Mouse (Mus musculus) layer of hippocampus, postnatal 10 days (tissue): Measurements from ENCODE around the gene Nalcn. TPM values are rescaled to one million over a fixed set of nuclear protein-coding genes. Genes with fewer than 3 reads are reported as not detected.
A peak's percentile ranks its signal among the peaks of the same experiment; 100 is the strongest.

Source experiments
- DNase-seq, 2 experiments: peaks; one replicate each; pipeline ENCODE4 v3.0.0; 2021; ENCODE audit warnings: low spot score in 2 of 2
- total RNA-seq, 2 experiments: library from RNA; stranded (reverse); gene quantifications; 2 replicates each; pipeline ENCODE4 v1.2.3; 2021

The Nalcn gene
- total RNA-seq, 2 experiments from 2014 or later = 58.0 to 60.8 TPM

DNA sequence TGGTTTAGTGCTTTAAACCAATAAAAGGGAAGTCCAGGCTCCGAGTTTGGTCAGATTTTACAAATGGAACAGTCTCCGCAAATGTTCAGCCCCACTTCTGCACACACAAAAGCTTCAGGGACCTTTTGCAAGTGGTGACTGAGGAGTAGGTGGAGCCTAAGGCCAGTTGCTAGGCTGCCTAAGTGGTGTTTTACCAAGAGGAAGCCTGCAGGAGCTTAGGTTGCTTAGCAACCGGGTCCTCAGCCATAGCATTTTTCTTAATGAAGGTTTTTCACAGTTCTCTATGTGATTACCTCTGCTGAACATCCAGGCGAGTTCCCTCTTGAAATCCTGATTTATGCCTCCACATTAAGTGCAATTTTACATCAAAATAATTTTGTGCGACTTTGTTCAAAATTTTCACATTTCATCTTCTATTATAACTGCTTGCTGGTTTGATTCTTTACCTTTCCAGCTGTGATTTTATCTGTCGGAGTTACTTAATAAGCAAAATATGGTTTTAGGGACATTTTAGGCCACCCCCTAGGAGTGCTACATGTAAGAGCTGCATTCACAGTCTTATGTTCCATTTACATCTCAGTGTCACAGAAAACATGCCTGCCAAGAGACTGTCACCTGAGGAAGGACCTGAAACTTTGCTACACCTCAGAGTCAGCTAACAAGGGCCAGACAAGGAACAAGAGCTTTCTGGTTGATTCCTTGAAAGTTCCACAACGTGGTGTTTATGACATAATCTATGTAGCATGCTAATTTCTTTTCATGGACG is 113.4 kb downstream of the Nalcn start:
- DNase-seq = peak; percentile 26 to 49

DNA sequence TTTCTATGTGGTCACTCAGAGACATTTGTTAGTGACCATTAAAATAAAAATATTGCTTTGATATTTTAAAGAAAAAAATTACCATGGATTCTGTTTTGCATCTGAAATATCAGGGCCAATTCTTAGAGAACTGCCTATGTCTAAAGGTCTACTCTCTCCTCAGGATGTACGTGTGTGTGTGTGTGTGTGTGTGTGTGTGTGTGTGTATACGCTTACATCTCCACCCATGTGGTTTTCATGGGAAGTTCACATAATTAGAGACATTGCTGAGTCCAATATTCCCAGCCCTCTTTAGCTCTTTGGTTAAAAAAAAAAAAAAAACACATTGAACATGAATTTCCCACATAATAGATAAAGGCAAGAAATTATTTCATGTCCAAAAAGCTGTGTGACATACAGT is 114.0 kb downstream of the Nalcn start:
- no peak for DNase-seq

DNA sequence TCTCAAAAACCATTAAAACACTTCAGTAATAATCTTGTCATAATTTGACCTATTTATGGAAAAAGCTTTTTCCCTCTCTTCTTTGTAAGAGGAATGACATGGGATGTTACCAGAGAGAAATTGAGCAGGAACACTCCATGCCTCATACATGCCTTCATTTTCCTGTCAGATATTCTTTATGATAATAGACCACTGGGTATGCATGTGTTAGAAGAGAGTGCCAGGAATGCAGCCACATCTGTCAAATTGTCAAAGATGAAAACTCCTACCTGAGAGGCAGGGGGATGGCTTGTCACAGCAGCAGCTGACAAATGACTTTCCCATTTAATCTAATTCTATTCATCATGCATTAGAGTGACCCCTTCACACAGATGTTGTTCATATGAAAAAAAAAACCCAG is 131.4 kb downstream of the Nalcn start:
- no peak for DNase-seq

DNA sequence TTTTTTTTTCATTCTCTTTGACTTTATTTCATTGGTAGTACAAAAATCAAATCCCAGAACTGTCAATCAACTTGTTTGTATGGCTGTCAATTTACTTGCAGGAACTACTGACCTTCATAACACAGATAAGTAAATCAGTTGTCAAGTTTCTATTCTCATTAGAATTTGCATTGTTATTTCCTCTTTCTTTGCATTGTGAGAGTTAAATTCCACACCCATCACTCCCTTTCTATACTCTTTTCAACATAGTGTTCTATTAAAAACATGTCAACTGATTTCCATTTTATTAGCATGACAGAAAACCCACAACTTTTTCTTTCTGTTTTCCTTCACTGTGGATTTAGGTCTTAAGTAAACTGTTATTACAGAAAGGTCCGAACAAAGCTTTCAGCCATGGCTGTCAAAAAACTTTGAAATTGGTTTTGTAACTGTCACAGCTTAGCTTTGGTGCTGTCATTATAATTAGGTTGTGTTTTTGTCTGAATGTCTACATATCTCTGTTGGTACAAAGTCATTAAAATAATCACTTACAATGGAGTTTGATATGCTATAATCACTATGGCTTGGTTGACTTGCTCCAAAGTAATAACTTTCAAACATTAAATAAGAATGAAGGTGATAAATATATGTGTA is 138.3 kb downstream of the Nalcn start:
- no peak for DNase-seq

DNA sequence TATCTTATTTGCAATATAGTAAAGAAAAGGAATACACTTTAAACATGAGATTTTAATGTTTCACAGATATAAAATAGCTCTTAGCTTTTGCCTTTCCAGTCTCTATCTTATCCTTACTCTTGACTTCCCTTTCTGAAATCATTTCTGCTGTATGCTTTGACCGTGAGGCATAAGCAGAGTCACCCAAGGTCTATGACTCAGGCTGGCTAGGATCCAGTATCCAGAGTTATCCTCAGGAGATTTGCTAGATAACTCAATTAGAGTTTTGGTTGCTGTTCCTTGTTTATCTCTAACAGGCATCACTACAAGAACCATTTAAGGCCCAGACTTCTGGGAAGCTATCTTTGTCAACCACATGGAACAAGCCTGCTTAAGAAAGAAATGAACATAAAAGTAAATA is 164.9 kb downstream of the Nalcn start:
- no peak for DNase-seq

DNA sequence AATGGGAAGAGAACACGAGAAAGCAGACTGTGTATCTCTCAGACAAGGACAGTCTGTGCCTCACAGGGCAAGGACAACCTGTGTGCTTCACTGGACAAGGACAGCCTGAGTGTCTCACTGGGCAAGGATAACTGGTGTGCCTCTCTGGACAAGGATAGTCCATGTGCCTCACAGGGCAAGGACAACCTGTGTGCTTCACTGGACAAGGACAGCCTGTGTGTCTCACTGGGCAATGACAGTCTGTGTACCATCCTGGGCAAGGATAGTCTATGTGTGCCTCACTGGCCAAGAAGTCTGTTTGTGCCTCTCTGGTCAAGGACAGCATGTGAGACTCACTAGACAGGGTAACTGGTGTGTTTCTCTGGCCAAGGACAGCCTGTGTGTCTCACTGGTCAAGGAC is 180.9 kb downstream of the Nalcn start:
- no peak for DNase-seq

DNA sequence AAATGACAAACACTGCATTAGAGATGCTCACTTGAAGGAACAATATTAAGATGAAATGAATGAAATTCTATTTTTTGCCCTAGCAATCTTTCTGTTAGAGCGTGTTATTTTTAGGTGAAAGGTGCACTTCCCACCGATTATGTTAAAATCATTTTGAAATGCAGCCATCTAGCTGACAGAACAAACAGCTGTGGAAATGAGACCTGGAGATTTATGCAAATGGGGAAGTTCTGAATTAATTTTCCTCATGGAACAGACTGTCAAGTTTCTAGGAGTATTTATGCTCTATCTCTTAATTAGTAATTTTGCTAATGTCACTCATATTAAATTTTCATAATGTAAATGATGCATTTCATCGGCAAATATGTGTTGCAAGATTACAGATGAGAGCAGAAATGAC is 191.4 kb downstream of the Nalcn start:
- no peak for DNase-seq

DNA sequence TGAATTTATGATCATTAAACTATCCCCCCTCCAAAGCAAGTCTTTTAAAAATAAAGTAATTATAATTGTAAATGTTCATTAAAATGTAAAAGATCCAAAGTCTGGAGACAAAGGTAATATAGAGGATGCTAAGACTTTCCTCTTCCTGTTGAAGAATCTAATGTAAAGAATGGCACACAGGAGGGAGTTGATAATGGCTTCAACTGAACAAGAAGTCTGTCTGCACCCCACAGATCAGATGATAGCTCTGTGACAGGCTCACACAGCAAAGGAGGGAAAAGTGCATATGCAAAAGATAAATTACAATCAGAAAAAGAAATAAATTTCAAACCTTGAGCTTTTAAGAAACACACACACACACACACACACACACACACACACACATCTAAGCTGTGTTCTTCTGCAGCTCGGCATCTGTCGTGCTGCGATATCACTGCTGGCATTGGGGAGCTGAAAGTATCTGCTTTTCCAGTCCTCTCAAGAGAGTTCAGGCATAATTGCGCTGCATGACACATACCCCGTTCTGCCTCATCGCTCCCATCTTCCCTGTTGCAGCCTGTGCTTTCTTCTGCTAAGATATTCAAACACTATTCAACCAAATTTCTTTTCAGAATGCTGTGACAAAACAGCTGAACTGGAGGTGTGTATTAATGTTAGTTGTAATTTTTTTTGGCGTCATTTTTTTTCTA is 250.6 kb downstream of the Nalcn start:
- DNase-seq = peak; percentile 17 to 32

DNA sequence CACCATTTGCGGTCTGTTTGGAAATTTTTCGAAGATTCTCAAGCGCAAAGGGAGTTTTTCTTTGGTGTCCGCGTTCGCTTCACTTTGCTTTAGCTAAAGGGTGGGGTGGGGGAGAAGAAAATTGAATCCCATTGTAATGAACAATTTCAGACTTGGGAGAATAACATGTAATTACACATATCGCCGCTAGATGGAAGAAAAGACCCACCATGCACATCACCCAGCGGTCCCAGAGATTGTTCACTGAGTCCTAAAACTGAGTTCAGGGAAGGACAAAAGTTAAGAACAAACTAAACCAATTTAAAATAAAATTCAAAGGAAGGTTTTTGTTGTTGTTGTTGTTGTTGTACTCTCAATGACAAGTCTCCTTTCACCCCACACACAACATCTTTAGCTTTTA is 255.4 kb downstream of the Nalcn start:
- DNase-seq = peak; percentile 16 to 28

DNA sequence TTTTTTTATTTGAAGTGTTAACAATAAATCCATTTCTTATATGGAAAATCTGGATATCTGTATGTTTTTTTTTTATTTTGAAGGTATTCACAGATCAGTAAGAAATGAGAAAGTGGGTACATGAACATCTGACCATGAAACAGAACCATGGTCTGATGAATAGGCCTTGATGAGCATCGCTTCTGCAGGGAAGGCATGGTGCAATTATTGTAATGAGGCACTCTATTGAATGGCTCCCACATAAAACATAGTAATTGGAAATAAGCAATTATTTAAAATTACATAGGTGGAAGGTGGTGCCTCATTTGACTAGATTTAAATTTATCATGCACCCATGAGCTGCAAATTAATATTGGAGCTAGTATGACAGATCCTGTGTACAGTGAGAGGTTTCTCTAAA is 267.3 kb downstream of the Nalcn start:
- no peak for DNase-seq

DNA sequence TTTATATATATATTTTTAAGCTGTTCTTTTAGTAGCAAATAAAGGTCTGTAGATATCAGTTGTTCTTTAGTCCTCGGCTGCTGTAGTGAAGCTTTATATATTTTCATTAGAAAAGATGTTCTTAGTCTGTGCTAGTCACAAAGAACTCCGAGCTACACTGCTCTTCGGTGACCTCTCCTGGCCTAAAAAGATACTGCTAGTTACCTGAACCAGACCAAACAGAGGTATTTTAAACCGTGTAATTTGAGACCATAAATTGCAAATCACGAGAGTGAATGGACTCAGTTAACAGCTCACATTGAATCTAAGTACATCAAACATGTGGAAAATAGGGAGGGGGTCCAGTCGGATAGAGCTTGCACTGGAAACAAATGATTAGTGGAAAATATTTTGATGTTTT is 274.0 kb downstream of the Nalcn start:
- peak; percentile 31 to 53 for DNase-seq

DNA sequence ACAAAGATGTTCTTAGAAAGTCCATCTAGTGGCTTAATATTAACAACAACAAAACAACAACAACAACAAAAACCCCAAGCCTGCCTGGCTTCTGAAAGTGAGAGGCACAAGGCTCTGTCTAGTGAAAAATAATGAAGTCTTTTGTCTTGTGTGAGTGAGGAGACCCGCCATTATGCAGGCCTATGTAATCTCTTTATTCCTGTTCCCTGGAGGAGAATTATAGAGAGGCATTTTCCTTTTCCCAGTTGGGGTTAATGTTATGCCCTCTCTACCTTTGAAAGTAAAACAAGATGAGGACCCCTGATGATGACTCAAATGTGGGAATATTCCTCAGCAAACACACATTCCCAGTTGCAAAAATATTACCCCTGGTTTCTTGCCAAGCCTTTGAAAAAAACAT is 295.1 kb downstream of the Nalcn start:
- DNase-seq = no peak

DNA sequence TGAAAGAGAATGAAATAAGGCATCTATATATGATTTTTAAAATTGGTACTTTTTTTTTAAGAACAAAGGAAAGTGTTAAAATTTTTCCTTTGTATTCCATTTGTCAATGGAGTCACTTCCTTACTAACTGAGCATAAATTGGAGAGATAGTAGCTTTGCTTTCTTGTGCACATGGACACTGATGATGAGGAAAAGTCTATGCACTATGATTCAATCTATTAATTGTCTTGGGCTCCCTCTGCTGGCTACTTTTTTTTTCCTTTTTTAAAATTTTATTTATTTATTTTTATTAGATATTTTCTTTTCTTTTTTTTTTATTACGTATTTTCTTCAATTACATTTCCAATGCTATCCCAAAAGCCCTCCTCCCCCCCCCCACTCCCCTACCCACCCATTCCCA is 312.6 kb downstream of the Nalcn start:
- no peak for DNase-seq

DNA sequence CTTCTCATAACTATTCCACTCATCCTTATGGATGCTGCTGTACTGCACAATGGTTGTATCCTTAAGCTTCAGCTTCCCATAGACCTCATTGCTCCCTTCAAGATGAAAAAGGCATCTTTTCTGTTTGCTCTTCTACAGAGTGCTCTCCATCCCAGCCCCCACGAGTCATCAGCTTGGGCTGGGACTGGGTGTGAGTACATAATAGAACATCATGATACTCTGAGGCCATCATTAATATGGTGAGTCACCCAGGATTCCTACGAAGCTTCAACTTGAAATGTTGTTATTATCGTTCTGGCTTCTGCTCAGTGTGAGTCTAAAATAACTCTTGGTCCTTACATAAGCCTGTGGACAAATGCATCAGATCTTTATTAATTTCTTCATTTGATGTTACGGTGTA is 314.6 kb downstream of the Nalcn start:
- DNase-seq = no peak

DNA sequence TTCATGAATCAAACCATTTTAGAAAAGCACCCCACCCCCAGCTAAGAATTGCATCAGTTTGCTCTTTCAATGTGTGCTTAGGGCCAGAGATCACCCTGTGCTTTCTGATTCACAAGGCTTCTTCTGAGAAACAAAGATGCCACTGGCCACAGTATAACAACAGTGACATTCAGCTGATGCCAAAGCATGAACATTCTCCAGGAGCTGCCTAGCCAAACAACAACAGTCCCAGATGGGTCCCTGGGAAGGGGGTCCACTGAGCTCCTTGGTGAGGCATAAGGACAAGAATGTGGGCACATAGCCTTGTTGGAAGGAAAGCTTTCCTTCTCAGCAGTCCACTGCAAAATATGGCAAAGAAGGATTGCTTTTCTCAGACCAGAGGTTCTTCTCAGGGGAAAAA is 330.9 kb downstream of the Nalcn start:
- peak; percentile 12 to 25 for DNase-seq

DNA sequence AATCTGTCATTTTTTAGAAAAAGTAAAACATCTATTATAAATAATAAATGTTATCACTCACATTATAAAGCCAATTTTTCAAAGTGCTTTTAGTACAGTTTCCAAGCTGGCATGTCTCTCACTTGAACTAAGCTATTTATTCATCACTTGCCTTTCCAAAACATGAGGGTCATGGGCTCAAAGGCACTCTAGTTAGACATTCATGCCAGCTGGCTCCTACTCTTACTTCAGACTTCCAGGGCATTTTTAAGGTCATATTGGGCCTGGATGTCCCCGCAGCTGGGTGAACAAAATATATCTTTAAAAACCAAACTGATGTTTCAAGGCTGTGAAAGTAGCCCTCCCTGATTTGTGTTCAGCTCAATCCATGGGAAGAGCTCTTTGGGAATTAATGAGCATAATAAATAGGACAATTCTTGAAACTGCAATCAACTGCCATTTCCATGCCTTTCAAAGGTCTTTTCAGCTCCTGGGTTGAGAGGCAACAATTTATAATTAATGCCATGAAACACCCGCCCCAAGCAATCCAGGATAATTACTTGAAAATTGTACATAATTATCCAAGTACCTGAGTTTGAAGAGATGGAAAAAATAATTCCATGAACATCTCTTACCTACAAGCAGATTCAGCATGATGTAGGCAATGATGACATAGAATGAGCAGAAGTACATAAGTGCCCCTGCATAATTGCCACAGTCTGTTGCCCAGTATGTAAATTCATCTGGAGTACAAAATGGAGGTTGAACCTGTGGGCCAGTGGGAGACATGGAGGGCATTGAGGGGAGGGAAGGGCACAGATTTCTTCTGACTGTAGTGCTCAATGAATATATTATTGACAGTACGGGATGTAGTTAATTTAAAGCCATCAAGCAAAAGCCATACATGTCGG is 335.6 kb downstream of the Nalcn start:
- DNase-seq = no peak

DNA sequence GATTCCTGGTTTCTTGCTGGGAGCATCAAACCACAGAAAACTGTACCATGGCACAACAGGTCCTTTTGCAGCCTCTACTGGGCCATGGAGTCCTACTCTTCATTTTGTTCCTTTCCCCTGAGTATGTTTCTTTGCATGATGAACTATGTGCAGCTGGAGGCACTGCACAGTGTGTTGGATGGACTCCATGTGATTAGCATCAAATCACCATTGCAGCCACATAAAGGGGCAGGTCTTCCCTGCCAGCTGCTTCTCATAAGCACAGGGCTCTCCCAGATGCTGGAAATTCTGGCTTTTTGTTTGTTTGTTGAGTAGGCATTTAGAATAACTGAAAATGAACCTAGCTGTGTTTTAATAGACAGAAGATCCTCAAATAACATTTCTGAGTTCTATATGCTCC is 344.8 kb downstream of the Nalcn start:
- no peak for DNase-seq

DNA sequence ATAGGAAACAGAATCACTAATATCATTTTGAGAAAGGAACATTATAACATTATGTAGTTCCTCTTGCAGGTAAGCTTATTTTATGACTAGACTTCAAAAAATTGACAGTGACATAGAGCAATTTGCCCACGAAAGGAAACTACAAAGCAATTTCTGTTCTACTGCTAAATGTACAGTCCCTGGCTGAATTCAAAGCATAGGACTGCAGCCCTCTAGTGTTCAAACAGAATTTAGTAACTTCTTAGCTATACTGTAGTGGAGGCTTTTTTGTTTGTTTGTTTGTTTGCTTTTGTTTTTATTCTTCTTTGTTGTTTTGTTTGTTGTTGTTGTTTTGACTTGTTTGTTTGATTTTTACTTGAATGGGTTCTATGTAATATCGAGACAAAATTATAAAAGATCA is 354.8 kb downstream of the Nalcn start:
- no peak for DNase-seq

DNA sequence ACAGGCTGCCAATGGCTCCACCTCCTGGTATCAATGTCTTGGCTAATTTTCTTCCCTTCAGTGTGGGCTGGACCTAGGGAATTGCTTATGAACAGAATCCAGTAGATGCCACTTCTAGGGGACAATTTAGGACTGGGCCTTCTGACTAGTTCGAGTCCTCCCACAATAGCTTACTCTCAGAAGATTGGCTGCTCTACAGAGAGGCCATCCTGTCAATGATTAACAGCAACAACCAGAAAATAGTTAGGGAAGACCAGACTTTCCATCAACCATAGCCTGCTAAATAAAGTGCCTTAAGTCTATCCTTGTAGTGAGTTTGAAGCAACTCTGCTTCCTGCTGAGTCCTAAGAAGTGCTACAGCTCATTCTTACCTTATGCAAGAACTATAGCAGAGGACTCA is 386.2 kb downstream of the Nalcn start:
- no peak for DNase-seq

DNA sequence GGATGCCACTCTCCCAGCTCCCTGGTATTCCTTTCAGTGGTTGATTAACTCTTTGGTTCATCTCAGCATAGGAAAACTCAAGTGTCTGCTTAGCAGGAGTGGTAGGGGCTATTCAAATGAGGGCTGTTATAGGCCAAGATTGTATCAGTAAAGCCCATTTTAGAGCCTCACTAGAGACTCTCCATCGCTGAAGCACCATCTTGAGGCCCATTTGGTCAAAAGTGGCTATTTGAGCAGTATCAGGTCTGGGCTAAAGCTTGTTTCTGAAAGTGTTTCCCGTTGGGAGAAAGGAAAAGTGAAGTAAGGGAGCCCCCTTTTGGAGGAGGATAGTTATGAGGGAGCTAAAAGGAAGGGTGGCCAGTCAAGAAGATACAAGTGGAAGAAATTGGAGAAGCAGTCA is 387.0 kb downstream of the Nalcn start:
- DNase-seq = peak; percentile 27 to 42

DNA sequence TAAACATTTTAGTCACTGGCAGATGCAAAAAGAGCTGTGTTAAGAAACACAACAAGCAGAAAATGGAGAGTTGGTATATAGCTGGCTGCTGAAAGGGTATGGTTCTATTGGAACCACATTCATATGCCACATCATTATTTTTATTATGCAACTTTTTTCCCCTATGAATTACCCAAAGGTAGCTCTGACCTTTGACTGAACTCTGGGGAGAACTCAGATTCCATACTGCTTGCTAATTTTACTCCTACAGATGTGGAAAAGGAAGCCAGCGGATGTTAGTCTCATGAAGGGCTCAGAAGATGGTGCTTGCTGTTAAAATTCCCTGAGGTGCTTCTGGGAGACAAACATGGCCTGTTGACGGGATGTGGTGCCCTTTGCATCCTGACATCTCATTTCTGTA is 389.9 kb downstream of the Nalcn start:
- no peak for DNase-seq
